Mouse (Mus musculus): Measurements from ENCODE around the gene Gins3. TPM values are rescaled to one million over a fixed set of nuclear protein-coding genes. Genes with fewer than 3 reads are reported as not detected.

The Gins3 gene
- polyA plus RNA-seq, 1 experiment from 2014 or later = 6.1 TPM

- Histone ChIP-seq H3K9ac (ENCODE audit: low read depth, low read length) (no peak overlapping the region), H3K4me3 (ENCODE audit: low read depth, low read length) (no peak overlapping the region), H3K4me2 (ENCODE audit: low read length) (no peak overlapping the region), H3K4me1 (ENCODE audit: control insufficient read depth, insufficient read depth, low read length) (peaks cover 3% of the 10 kb centered on the region; the same call in 1 of the 2 replicates), H3K27ac (ENCODE audit: low read length) (no peak overlapping the region), H3K9me3 (replicated peaks; ENCODE audit: control insufficient read depth, low read length, poor library complexity, severe bottlenecking) (no peaks in the 10 kb centered on the region), H3K27me3 (ENCODE audit: control insufficient read depth, insufficient read depth, low read depth, low read length) (no peaks in the 10 kb centered on the region; the same call in 1 of the 2 replicates), H3K36me3 (ENCODE audit: control insufficient read depth, insufficient read depth, low read length) (no peaks in the 10 kb centered on the region)
- no peak for ATAC-seq
- WGBS = 89% methylated on average over 6 of the region's 6 CpGs
Measured at GRCm38 (mm10) chr8:95671861-95672260, 38.6 kb downstream of the Gins3 start.

GRCm38 (mm10) chr8:95672811-95673210, 39.6 kb downstream of the Gins3 start:
- H3K4me3 ChIP-seq (ENCODE audit: low read depth, low read length) = no peak overlapping the region
- H3K27ac ChIP-seq (ENCODE audit: low read length) = no peak overlapping the region
- no peak overlapping the region for H3K4me2 ChIP-seq (ENCODE audit: low read length)
- peaks cover 3% of the 10 kb centered on the region for H3K27me3 ChIP-seq (ENCODE audit: control insufficient read depth, insufficient read depth, low read depth, low read length)
- ATAC-seq = no peak
- H3K9me3 ChIP-seq (replicated peaks; ENCODE audit: control insufficient read depth, low read length, poor library complexity, severe bottlenecking) = no peaks in the 10 kb centered on the region
- no peak overlapping the region for H3K9ac ChIP-seq (ENCODE audit: low read depth, low read length)
- no peaks in the 10 kb centered on the region for H3K36me3 ChIP-seq (ENCODE audit: control insufficient read depth, insufficient read depth, low read length)
- 88% methylated on average over 5 of the region's 5 CpGs for WGBS
- H3K4me1 ChIP-seq (ENCODE audit: control insufficient read depth, insufficient read depth, low read length) = peaks cover 7% of the 10 kb centered on the region

- ATAC-seq = no peak
- WGBS = 42% methylated on average over 9 of the region's 9 CpGs
- H3K9me3 ChIP-seq (replicated peaks; ENCODE audit: control insufficient read depth, low read length, poor library complexity, severe bottlenecking) = no peaks in the 10 kb centered on the region
Measured at GRCm38 (mm10) chr8:95676631-95677030, 43.4 kb downstream of the Gins3 start, which contains the start of gene Ndrg4. Gene Ndrg4 (plus strand): TSS chr8:95676980.

GRCm38 (mm10) chr8:95677591-95678023, 44.4 kb downstream of the Gins3 start:
- peak overlapping the region; percentile 86 for H3K4me3 ChIP-seq (ENCODE audit: low read depth, low read length)
- H3K36me3 ChIP-seq (ENCODE audit: control insufficient read depth, insufficient read depth, low read length) = no peaks in the 10 kb centered on the region
- H3K9ac ChIP-seq (ENCODE audit: low read depth, low read length) = peak overlapping the region; percentile 89
- H3K4me2 ChIP-seq (ENCODE audit: low read length) = peak overlapping the region; percentile 83
- WGBS = under 1% methylated on average over 19 of the region's 48 CpGs
- H3K27ac ChIP-seq (ENCODE audit: low read length) = peak overlapping the region; percentile 70
- H3K9me3 ChIP-seq (replicated peaks; ENCODE audit: control insufficient read depth, low read length, poor library complexity, severe bottlenecking) = no peaks in the 10 kb centered on the region
- peaks cover 19% of the 10 kb centered on the region for H3K4me1 ChIP-seq (ENCODE audit: control insufficient read depth, insufficient read depth, low read length)
- peak; percentile 87 for ATAC-seq
- H3K27me3 ChIP-seq (ENCODE audit: control insufficient read depth, insufficient read depth, low read depth, low read length) = peaks cover 3% of the 10 kb centered on the region

More at GRCm38 (mm10) chr8:95676631-95677030, 43.4 kb downstream of the Gins3 start, which contains the start of gene Ndrg4:
- Histone ChIP-seq H3K4me2 (ENCODE audit: low read length) (peak within 1 kb of the TSS; percentile 83), H3K27ac (ENCODE audit: low read length) (peak within 1 kb of the TSS; percentile 70), H3K4me3 (ENCODE audit: low read depth, low read length) (peak within 1 kb of the TSS; percentile 86), H3K4me1 (ENCODE audit: control insufficient read depth, insufficient read depth, low read length) (peaks cover 19% of the 10 kb centered on the region), H3K36me3 (ENCODE audit: control insufficient read depth, insufficient read depth, low read length) (no peaks in the 10 kb centered on the region), H3K9ac (ENCODE audit: low read depth, low read length) (peak within 1 kb of the TSS; percentile 89), H3K27me3 (ENCODE audit: control insufficient read depth, insufficient read depth, low read depth, low read length) (peaks cover 3% of the 10 kb centered on the region)

- peak; percentile 61 for ATAC-seq
- Histone ChIP-seq H3K27ac (ENCODE audit: low read length) (peak overlapping the region; percentile 70), H3K4me2 (ENCODE audit: low read length) (peak overlapping the region; percentile 83), H3K4me3 (ENCODE audit: low read depth, low read length) (peak overlapping the region; percentile 86), H3K36me3 (ENCODE audit: control insufficient read depth, insufficient read depth, low read length) (no peaks in the 10 kb centered on the region), H3K4me1 (ENCODE audit: control insufficient read depth, insufficient read depth, low read length) (peaks cover 19% of the 10 kb centered on the region), H3K27me3 (ENCODE audit: control insufficient read depth, insufficient read depth, low read depth, low read length) (peaks cover 3% of the 10 kb centered on the region), H3K9me3 (replicated peaks; ENCODE audit: control insufficient read depth, low read length, poor library complexity, severe bottlenecking) (no peaks in the 10 kb centered on the region), H3K9ac (ENCODE audit: low read depth, low read length) (peak overlapping the region; percentile 89)
- WGBS = under 1% methylated on average over 54 of the region's 70 CpGs
Measured at GRCm38 (mm10) chr8:95678024-95678611, 44.9 kb downstream of the Gins3 start.

- H3K9ac ChIP-seq (ENCODE audit: low read depth, low read length) = no peak overlapping the region
- no peak overlapping the region for H3K27ac ChIP-seq (ENCODE audit: low read length)
- no peak for ATAC-seq
- no peak overlapping the region for H3K4me2 ChIP-seq (ENCODE audit: low read length)
- no peaks in the 10 kb centered on the region for H3K4me1 ChIP-seq (ENCODE audit: control insufficient read depth, insufficient read depth, low read length)
- 77% methylated on average over 10 of the region's 10 CpGs for WGBS
- H3K36me3 ChIP-seq (ENCODE audit: control insufficient read depth, insufficient read depth, low read length) = no peaks in the 10 kb centered on the region
- H3K4me3 ChIP-seq (ENCODE audit: low read depth, low read length) = no peak overlapping the region
- no peaks in the 10 kb centered on the region for H3K9me3 ChIP-seq (replicated peaks; ENCODE audit: control insufficient read depth, low read length, poor library complexity, severe bottlenecking)
- no peaks in the 10 kb centered on the region for H3K27me3 ChIP-seq (ENCODE audit: control insufficient read depth, insufficient read depth, low read depth, low read length)
Measured at GRCm38 (mm10) chr8:95688073-95688672, 54.9 kb downstream of the Gins3 start.

GRCm38 (mm10) chr8:95690929-95691541, 57.8 kb downstream of the Gins3 start:
- WGBS = 82% methylated on average over 13 of the region's 13 CpGs
- no peaks in the 10 kb centered on the region for H3K9me3 ChIP-seq (replicated peaks; ENCODE audit: control insufficient read depth, low read length, poor library complexity, severe bottlenecking)
- no peaks in the 10 kb centered on the region for H3K27me3 ChIP-seq (ENCODE audit: control insufficient read depth, insufficient read depth, low read depth, low read length)
- H3K4me2 ChIP-seq (ENCODE audit: low read length) = no peak overlapping the region
- H3K36me3 ChIP-seq (ENCODE audit: control insufficient read depth, insufficient read depth, low read length) = no peaks in the 10 kb centered on the region
- no peak overlapping the region for H3K27ac ChIP-seq (ENCODE audit: low read length)
- peaks cover 12% of the 10 kb centered on the region for H3K4me1 ChIP-seq (ENCODE audit: control insufficient read depth, insufficient read depth, low read length)
- no peak for ATAC-seq
- H3K9ac ChIP-seq (ENCODE audit: low read depth, low read length) = no peak overlapping the region
- no peak overlapping the region for H3K4me3 ChIP-seq (ENCODE audit: low read depth, low read length)

- H3K27ac ChIP-seq (ENCODE audit: low read length) = no peak overlapping the region
- H3K4me1 ChIP-seq (ENCODE audit: control insufficient read depth, insufficient read depth, low read length) = peaks cover 20% of the 10 kb centered on the region
- H3K27me3 ChIP-seq (ENCODE audit: control insufficient read depth, insufficient read depth, low read depth, low read length) = no peaks in the 10 kb centered on the region; the same call in 1 of the 2 replicates
- H3K9me3 ChIP-seq (replicated peaks; ENCODE audit: control insufficient read depth, low read length, poor library complexity, severe bottlenecking) = no peaks in the 10 kb centered on the region
- H3K36me3 ChIP-seq (ENCODE audit: control insufficient read depth, insufficient read depth, low read length) = no peaks in the 10 kb centered on the region
- 6% methylated on average over 6 of the region's 6 CpGs for WGBS
- no peak overlapping the region for H3K4me3 ChIP-seq (ENCODE audit: low read depth, low read length)
- peak overlapping the region; percentile 46 for H3K9ac ChIP-seq (ENCODE audit: low read depth, low read length)
- peak overlapping the region; percentile 5; the same call in 1 of the 2 replicates for H3K4me2 ChIP-seq (ENCODE audit: low read length)
- no peak for ATAC-seq
Measured at GRCm38 (mm10) chr8:95694631-95695030, 61.4 kb downstream of the Gins3 start.

Data from midbrain, embryonic 16.5 days (tissue).